Mouse (Mus musculus) brain, adult 2 months (tissue): ENCODE data around the gene Cpm.

Experiments used
- DNase-seq: peaks from one replicate; pipeline ENCODE4 v3.0.0; 2011; ENCODE audit warnings: low read depth, low spot score

Gene Cpm

DNA sequence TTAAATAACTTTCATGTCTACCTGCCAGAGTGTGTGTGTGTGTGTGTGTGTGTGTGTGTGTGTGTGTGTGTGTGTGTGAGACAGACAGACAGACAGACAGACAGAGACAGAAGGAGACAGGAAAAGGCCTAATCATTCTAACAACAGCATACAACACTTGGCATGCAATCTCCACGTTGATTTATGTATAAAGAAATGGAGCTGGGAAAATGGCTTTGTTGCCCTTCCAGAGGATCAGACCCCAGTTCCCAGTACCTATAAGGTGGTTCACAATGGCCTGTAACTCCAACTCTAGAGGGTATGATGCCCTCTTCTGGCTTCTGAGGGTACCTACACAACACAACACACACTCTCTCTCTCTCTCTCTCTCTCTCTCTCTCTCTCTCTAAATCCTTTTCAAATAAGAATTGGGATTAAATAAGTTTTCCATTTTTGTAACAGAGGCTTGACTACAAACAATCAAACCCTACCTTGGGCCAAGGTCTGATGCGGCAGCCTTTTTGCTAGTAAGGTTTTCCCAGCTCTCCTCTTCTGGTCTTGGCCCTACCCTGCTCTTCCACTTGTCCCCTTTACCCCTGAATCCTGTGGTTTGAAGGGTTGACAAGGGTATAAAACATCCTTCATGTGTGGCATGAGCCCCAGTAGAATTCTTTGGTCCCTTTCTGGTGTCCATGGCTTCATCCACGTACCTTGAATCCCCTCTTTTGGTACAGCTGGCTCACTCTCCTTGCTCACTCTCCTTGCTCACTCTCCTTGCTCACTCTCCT is 6.7 kb downstream of the Cpm start:
- no peak for DNase-seq

DNA sequence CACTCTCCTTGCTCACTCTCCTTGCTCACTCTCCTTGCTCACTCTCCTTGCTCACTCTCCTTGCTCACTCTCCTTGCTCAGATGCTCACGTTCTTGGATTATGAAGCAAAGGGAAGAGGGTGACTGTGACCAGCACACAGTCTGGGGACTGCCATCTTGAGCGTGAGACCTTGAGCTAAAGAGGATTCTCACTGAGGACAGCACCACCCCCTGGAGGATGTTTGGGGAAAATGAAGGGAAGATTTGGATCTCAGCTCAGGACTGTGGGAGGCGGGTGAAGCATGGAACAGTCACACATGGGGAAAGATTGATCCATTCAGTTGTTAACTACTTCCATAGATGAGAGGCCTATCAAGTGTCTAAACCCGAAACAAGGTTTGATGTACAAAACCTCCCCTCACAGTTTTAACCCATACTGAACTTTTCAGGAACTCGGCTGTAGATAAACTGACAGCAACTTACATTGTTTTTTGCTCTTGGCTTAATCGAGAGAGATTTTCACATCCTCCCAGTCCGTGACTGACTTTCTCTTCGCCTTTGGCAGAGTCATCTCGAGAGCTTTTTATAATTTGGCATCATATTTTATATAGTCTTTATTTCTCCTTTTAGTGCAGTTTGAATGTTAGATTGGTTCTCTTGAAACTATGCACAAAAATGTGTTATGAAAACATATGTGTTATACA is 7.9 kb downstream of the Cpm start:
- DNase-seq, result peak; percentile 19

DNA sequence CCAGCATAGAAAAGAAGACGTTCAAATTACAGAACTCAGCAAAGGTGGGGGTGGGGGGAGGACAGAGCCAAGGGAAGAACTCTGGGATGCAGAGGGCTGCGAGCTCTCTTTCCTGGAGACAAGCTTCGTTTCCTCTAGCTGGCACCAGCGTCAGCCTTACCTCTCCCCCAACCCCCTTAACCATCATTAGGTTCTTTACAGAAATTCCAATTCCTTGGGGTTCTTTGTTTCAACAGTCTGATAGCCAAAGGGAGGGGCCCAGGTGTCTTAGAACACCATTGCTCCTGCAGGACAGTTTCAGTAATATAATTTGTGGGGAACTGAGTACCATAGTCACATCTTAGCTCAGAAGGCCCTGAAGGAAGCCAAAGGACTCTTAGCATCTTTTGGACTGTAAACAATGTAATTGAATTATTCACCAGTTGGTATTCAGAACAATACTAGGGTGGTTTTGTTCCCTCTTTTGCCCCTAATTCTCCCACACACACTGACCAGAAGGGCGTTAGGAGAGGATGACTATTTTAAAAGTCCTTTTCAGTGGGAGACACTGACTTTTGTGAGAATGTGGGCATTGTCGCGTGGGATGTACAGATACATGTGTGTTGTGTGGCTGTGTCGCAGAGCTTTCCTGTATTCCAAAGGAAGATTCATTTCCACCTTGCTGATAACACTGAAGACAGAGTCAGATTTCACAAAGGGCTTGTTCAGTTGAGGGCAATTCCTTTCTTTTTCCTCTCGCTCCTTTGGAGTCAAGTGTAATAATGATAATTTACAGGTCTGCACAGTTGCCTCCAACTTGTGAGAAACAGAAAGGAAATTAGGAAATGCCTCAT is 8.7 kb downstream of the Cpm start:
- no peak for DNase-seq

DNA sequence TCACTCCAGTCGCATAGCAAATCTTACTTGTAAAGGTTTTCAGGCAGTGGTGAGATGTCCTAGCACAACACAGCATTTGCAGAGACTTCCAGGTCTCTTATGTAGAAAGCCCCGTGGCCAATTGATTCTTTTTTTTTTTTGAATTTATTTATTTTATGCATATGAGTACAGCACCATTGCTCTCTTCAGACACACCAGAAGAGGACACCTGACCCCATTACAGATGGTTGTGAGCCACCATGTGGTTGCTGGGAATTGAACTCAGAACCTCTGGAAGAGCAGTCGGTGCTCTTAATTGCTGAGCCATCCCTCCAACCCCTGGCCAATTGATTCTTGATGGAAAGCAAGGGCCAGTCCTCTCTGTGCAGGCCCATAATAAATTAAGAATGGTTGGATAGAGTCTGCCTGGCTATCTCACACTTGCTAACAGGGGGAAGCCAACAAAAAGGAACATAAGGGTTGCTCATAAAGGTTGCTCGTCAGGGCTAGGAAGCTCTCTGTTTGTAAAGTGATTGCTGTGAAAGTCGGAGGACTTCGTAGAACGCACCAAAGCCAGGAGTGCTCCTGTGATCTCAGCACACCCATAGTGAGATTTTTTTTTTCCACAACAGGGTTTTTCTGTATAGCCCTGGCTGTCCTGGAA is 9.4 kb downstream of the Cpm start:
- DNase-seq, result no peak

DNA sequence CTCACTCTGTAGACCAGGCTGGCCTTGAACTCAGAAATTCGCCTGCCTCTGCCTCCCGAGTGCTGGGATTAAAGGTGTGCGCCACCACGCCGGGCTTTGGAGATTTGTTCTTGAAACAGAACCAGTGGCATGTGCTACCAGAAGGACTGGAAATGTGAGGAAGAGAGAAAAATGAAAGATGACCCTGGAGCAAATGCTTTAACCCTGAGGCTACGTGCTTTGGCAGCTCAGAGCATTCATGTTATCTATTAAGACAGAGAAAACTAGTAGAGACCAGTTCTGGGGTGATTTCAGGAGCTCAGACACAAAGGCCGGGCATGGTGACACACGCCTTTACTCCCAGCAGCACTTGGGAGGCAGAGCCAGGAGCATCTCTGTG is 9.9 kb downstream of the Cpm start:
- no peak for DNase-seq

DNA sequence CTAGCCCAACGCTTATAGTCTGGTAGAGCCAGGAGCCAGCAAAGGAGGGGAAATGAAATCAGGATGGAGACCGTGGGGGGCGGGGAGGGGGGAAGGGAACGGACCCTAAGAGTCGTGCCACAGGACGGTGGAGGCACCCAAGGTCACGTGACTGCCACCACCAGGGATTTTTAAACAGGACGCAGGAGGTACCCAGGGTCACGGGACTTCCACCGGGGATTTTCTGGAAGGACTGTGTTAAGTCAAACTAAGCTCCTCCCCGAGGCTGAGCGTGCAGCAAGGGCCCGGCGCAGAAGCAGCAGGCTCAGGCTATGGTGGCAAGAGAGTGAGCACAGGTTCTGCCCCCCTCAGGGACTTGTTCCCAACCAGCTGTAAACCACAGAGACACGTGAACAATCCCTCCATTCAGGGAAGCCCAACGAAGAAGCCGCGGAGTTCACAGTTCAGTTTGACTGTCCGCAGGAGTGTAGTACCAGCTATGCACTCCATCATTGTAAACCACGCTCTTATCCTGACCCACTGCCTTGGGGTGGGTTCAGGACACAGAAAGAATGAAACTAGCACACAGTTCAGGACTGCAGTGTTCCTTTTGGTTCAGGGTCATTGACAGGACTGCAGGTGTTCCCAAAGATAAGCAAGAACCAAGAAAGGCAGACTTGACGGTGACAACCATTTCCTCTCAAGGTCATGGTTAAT is 10.7 kb downstream of the Cpm start:
- no peak for DNase-seq

DNA sequence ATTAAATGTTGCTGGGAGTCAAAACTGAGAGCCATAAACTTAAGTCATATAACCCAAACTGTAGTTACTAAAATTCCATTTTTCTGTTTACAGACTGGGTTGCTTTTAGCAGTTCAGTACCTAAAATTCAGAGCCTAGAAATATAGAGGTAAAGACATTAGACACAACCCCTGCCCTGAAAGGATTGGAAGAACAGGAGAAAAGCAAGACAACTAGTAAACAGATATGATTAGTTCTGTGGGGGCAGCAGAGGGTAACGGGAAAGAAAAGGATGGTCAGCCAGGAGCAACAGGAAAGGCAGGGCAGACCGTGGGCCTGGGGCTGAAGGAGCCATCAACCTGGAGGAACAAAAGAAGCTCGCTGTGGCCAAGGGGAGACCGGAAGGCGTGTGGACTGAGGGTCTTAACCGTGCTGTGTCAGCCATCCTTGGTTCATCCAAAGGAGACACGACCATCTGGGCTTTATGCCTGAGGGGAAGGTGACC is 11.3 kb downstream of the Cpm start:
- DNase-seq, result no peak

DNA sequence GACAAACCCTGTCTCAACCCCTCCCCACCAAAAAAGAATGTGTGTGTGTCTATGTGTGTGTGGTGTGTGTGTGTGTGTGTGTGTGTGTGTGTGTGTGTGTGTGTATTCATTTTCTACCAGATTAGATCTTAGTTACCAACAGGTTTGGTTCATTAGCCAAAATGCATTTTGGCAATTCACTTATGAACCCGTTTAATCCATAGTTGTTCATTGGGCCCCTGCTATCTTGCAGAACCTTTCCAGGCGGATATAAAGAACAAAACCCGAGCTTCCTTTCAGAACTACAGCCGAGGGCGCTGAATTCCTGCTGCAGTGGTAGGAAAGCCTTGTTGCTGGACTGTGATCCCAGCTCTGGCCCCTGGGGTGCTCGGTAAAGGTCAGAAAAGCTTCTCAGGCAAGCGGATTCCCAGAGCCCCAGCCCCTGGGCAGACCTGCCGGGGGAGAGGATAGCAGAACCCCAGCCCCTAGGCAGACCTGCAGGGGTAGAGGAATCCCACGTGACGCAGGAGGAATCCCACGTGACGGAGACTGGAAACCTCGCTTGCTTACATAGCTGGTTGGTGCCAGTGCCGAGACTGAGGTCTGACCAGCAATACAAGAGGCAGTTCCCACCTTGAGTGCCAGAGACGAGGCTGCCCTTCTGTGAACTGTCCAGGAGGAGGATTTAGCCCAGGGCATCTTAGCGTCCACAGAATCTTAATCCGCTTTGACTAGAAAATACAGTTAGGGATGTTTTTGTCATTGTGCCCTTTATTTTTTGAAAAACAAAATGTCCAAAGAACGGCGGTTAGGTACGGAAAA is 12.3 kb downstream of the Cpm start:
- DNase-seq, result no peak

DNA sequence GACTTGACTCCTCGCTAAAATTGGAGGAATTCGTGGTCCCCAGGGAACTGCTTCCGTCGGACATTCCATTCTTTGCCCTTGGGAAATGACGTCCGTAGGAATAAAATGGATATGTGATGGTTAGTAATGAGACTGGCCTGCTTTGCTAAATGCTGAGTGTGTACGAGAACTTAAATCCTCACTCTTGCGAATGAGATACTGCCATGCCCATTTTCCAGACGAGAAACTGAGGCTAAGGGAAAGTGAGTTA is 12.8 kb downstream of the Cpm start:
- DNase-seq, result no peak

DNA sequence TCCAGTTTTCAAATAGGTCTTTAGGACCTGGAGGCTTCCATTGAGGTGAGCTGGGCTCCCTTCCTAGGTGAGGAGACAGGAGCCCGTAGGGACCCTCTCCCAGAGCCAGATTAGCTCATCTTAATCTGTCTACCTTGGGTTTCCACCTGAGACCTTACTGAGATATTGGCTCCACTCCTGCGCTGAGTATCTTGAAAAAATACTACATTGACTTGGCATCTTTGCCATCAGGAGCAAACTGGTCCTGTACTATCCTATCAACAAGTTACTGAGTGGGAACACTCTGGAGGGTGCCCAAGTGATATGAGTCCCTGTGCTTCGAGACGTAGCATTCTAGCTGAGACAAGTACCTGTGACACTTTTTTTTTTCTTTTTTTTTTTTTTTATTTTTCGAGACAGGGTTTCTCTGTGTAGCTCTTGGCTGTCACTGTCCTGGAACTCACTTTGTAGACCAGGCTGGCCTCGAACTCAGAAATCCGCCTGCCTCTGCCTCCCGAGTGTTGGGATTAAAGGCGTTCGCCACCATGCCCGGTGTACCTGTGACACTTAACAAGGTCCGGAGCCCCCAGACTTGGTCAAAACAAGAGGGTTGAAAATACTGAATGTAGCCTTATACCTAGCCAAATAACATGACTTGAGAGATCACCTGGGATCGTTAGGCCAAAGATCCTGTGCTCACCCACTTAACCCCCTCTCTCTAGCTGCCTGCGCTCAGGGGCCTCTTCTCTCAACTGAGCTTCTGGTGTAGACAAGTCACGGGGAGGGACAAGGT is 13.4 kb downstream of the Cpm start:
- no peak for DNase-seq

DNA sequence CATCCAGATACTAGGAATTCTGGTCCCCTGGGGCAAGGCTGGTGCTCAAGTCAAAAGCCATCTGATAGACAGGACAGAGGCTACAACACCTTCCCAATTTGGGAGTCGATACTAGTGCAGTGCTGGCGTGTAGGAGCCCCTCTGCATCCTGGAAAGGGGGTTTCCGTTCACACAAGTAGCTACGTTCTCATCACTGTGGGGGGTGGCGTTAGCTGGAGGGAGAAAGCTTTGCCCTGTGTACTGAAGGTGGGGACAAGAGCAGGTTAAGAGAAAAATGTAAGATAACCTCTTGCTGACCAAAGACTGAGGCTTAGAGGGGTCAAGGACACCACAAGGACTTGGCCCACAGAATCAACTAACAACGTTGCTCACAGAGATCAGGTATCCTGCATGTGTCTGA is 14.0 kb downstream of the Cpm start:
- DNase-seq, result no peak

DNA sequence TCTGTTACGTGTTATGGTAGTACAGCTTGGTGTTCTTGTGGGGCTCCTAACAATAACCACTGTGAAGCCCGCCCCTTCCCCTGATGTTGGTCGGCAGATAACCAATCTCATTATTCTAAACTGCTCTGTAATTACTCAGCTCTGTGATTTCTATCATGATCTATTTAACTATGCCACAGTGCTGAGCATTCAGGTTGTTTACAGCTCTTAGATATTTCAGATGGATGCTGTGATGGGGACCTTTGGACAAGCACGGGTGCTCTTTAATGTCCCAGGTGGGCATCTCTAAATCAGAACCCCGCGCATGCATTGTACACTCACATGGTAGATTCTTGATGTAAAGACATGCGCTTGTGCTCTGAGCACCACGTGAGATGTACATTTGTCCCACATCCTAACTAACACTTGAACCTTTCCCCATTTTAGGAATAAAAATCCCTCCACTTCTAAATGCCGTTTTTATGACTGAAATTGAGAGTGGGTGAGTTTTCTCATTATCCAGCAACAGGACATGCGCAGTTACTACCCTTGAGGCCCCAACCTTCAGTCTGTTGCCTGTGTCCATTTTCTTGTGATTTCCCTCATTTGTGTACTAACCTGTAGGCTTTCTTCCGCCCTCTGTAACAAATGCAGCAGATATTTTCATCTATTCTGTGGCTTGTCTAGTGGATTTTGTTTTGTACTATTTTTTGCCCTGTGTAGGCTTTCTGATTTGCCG is 14.6 kb downstream of the Cpm start:
- no peak for DNase-seq

DNA sequence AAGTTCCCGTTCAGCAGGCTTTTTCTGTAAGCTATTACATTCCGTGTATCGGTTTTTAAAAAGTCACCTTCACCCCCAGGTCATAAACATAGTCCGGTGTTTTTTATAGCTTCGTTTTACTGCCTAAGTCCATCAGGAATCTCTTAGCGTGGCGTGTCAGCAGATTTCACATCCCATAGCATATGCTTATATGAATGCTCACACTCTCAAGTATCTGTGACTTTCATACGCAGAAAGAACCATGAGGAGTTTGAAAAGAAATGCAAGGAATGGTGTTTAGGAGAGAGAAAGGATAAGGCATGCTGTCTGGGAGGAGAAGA is 15.1 kb downstream of the Cpm start:
- DNase-seq, result no peak

DNA sequence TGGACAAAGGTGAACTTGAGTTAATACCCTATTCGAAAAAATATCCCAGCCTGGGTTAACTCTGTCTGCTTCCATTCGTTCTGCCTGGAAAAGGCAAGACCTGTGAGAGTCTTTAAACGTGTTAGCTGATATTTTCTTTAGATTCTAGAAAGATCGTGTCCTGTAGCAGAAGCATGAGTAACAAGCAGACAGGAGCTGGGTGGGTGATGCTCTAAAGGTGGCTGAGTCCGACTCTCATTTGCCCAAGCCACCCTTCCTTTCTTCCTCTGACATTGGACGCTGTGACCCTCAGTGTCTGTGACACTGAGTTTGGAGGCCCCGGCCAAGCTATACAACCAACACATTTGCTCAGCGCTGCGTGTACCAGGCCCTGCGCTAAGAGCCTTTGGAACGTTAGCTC is 15.5 kb downstream of the Cpm start:
- DNase-seq, result no peak

DNA sequence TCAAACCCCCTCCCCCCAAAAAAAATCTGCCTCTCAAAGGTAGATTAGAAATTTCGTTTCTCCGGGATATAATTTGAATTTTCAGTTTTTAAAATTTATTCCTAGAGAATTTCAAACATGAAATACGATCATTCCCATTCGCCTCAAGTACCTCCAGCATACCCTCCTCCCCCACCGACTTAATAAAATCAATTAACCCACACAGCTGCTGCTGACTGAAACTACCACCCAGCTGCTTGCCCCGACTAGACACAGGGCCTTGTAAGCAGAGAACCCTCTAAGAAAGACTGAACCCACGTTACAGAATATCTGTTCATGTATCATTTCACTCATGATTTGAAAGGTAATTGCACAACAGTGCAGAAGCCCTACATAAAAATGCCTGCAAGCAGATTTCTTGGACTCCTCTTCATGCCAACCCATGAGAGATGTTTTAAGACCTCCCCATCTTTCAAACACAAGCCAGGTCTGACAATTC is 16.2 kb downstream of the Cpm start:
- no peak for DNase-seq

DNA sequence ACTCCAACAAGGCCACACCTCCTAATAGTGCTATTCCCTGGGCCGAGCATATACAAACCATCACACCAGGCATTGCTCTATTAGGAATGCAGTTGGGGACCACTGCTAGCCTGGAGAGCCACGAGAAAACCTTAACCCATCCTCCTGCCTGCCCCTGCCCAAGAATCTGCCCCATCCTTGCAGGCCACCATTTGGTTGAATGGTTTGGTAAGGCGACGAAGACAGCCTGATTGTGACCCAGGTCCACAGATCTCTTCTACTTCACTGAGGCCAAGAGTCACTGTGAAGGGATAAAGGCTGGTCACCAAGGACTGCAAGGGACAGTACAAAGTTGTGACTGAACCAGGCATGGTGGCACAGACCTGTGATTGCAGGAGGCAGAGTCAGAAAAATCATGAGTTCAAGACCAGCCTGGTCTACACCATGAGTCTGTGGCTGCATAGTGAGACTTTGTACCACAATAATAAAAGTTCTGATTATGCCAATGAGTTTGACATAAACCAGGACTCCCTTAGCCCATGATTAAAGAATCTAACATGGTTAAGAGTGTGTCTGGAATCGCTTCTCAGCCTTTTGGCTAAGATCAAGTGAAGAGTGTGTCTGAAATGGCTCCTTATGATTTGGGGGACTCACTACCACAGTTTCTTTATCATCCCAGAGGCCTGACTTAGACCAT is 17.3 kb downstream of the Cpm start:
- DNase-seq, result no peak

DNA sequence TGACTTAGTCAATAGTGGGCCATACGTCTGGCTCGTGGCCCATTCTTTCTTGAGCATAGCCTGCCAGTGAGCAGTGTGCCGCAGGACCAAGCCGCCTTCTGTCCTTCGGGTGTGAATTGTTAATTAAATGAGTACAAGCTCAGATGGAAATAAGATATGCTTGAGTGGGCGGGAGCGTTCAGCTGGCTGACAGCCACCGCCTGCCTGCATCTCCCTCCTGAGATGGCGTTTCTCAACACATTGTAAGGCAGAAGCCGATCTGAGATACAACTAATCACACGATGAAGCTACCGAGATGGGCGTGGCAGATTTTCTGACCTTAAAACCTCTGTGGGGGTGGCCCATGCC is 17.8 kb downstream of the Cpm start:
- DNase-seq, result peak; percentile 73

DNA sequence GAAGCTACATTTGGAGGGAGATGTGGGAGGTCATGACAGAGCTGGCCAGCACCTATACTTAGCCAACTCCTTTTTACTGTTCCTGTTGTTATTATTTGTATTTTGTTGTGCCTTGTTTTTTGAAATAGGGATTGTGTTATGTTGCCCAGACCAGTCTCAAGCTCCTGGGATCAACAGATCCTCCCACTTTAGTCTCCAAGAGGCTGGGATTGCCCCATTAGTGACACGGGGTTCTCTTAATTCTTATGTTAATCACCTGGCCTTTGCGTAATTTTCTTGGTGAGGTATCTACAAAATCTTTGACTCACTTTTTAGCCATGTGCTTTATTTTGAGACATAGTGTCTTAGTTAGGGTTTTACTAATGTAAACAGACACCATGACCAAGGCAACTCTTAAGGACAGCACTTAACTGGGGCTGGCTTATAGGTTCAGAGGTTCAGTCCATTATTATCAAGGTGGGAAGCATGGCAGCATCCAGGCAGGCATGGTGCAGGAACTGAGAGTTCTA is 18.7 kb downstream of the Cpm start:
- no peak for DNase-seq

DNA sequence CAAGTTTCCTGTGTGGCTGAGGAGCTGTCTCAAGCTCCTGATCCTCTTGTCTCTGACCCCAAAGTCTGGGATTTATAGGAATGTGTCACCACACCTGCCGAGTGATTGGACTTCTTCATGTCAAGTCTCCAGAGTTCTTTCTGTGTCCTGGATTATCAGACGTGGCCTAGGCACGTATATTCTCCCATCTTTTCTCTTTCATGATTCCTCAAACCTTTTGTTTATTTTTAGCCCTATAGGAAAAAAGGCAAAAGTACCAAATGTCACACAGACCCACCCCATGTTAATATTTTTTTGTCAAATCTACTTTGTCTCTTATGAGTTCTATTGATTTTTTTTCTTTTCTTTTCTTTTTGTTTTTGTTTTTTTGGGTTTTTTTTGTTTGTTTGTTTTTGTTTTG is 19.3 kb downstream of the Cpm start:
- DNase-seq, result no peak
